In the genomic region with DNA sequence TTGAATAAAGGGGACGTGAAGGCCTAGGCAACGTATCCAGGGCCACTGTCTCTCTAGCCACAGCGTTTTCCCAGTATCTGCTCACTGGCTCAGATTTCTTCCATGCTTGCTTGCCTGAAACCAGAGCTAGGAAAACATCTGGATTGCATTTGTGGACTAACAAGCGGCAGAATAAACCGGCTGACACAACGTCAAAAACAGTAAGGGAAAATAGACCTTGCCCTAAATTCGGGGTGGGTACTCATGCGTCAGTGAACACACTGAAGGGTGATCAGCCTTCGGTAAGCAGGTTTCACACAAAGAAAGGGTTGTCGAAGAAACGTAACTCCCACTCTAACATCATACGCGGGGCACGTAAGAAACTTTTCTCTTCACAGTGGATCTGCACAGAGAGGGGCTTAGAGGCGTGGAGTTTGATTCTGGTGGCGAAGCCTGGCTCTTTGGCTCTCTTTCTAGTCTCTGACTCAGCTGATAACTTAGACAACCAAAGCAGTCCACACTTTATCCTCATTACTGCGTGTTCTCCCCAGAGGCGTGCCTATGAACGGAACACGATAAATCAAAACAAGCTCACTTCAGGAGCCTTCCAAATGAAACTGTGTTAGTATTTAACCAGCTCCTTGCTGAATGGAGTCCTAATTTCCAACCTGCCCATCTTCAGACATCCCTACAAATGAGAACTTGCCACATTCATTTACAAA, we compare ENCODE assay signal across 11 mouse cellular contexts.
DNase-seq lines count a peak whose midpoint lies in the region; ATAC-seq and TF ChIP-seq lines count a peak whose summit lies in the region.
"Had no signal": no experiment of that assay in that cellular context is flagged by ENCODE, and none has a peak within 500 bp of the region (broad histone marks: within the 10 kb centered on the region; RNA-seq: fewer than 3 reads in every experiment).

No protein-coding gene starts in this region.

- H3K4me3 ChIP-seq in hindbrain, embryonic 12.5 days = no peak overlapping the region
- no peak overlapping the region for H3K4me3 ChIP-seq in hindbrain, postnatal 0 days (ENCODE audit: low read length)
- no peak overlapping the region for H3K4me3 ChIP-seq in limb, embryonic 11.5 days (ENCODE audit: low read depth, low read length)
- H3K4me3 ChIP-seq: megakaryocyte, embryonic 14.5 days had no signal

- no peak for ATAC-seq in hindbrain, embryonic 12.5 days (ENCODE audit: low FRiP score)
- ATAC-seq in hindbrain, postnatal 0 days = no peak
- peak; percentile 61; the same call in 1 of the 2 replicates for ATAC-seq in limb, embryonic 11.5 days (ENCODE audit: insufficient number of reproducible peaks, low FRiP score, low TSS enrichment, low read depth)
- ATAC-seq: activated CD4-positive, CD25-positive, alpha-beta regulatory T cell, adult 4 months had no signal

- H3K4me2 ChIP-seq in hindbrain, embryonic 12.5 days (replicated peaks) = no peak overlapping the region
- no peak overlapping the region for H3K4me2 ChIP-seq in hindbrain, postnatal 0 days (ENCODE audit: low read depth, low read length)
- H3K4me2 ChIP-seq in limb, embryonic 11.5 days (ENCODE audit: low read depth, severe bottlenecking) = peak overlapping the region; percentile 10; the same call in 1 of the 2 replicates

- TF ChIP-seq CTCF in hindbrain, postnatal 0 days (IDR thresholded peaks at IDR 0.05; ENCODE audit: low read depth) = no peak

- intact Hi-C loops in gastrocnemius, postnatal 36 days (cut with DNase I) = loop anchor here (10.0 kb wide), 1 partner anchor 978 kb away; no protein-coding TSS in a partner anchor
- intact Hi-C loops in left cerebral cortex, postnatal 36 days (cut with DNase I) = loop anchor here (10.0 kb wide), 1 partner anchor 1238 kb away; no protein-coding TSS in a partner anchor

- 0 out of 2 replicates have a peak, but pooled peaks cover 7% of the 10 kb centered on the region for H3K4me1 ChIP-seq in hindbrain, embryonic 12.5 days
- H3K4me1 ChIP-seq in hindbrain, postnatal 0 days (ENCODE audit: insufficient read depth, low read length) = no peaks in the 10 kb centered on the region
- H3K4me1 ChIP-seq in limb, embryonic 11.5 days (ENCODE audit: control insufficient read depth, insufficient read depth, low read length) = peaks cover 7% of the 10 kb centered on the region; the same call in 1 of the 2 replicates
- H3K4me1 ChIP-seq: megakaryocyte, embryonic 14.5 days had no signal

- H3K9ac ChIP-seq in hindbrain, embryonic 12.5 days = no peak overlapping the region
- H3K9ac ChIP-seq in hindbrain, postnatal 0 days (replicated peaks; ENCODE audit: low read length) = no peak overlapping the region
- no peak overlapping the region; the same call in 1 of the 2 replicates for H3K9ac ChIP-seq in limb, embryonic 11.5 days (ENCODE audit: low read length)

- no peak for DNase-seq in hindbrain, postnatal 0 days (ENCODE audit: low spot score)
- DNase-seq in embryo, embryonic 10 days (ENCODE audit: low spot score) = peak; percentile 80
- DNase-seq in gastrocnemius, postnatal 36 days = peak; percentile 25 to 31
- DNase-seq in limb, embryonic 11.5 days (ENCODE audit: low spot score) = peak; percentile 74
- DNase-seq in left cerebral cortex, postnatal 36 days (ENCODE audit: low spot score in 2 of 2) = no peak
- DNase-seq in right cerebral cortex, postnatal 14 days = no peak
- no peak for DNase-seq in layer of hippocampus, postnatal 36 days
- DNase-seq: cerebellum, adult 8-10 months had no signal

- H3K27ac ChIP-seq in hindbrain, embryonic 12.5 days = peak overlapping the region; percentile 49
- no peak overlapping the region for H3K27ac ChIP-seq in hindbrain, postnatal 0 days
- H3K27ac ChIP-seq in limb, embryonic 11.5 days (replicated peaks; ENCODE audit: low read depth, low read length) = peak overlapping the region; percentile 87

- H3K36me3 ChIP-seq in hindbrain, embryonic 12.5 days = peaks cover 9% of the 10 kb centered on the region; the same call in 1 of the 2 replicates
- H3K36me3 ChIP-seq in hindbrain, postnatal 0 days (ENCODE audit: insufficient read depth, low read length) = no peaks in the 10 kb centered on the region
- peaks cover 7% of the 10 kb centered on the region for H3K36me3 ChIP-seq in limb, embryonic 11.5 days (ENCODE audit: control insufficient read depth, insufficient read depth, low read length)

- H3K27me3 ChIP-seq in hindbrain, embryonic 12.5 days = no peaks in the 10 kb centered on the region
- H3K27me3 ChIP-seq in hindbrain, postnatal 0 days (ENCODE audit: insufficient read depth, low read length) = no peaks in the 10 kb centered on the region
- no peaks in the 10 kb centered on the region for H3K27me3 ChIP-seq in limb, embryonic 11.5 days (ENCODE audit: control insufficient read depth, insufficient read depth, low read length)
- H3K27me3 ChIP-seq: megakaryocyte, embryonic 14.5 days had no signal

- 0 out of 2 replicates have a peak, but pooled peaks cover 5% of the 10 kb centered on the region for H3K9me3 ChIP-seq in hindbrain, embryonic 12.5 days (replicated peaks)
- H3K9me3 ChIP-seq in hindbrain, postnatal 0 days (ENCODE audit: low read length) = no peaks in the 10 kb centered on the region
- H3K9me3 ChIP-seq in limb, embryonic 11.5 days (ENCODE audit: control insufficient read depth, low read length) = no peaks in the 10 kb centered on the region; the same call in 1 of the 2 replicates

- 59% methylated on average over 20 of the region's 20 CpGs for WGBS in hindbrain, embryonic 12.5 days
- 76% methylated on average over 20 of the region's 20 CpGs for WGBS in hindbrain, postnatal 0 days
- WGBS in limb, embryonic 11.5 days = 20% methylated on average over 20 of the region's 20 CpGs

Comparison
In these comparisons a context has a peak if more than half of its experiments do, and no peak if none do; other contexts are left out.
1. DNase-seq: peak in embryo, embryonic 10 days (single experiment), gastrocnemius, postnatal 36 days (2 of 2) and limb, embryonic 11.5 days (single experiment); none in hindbrain, postnatal 0 days (single experiment), left cerebral cortex, postnatal 36 days (0 of 2), right cerebral cortex, postnatal 14 days (single experiment) and layer of hippocampus, postnatal 36 days (0 of 2).